Mouse (Mus musculus) small intestine, adult 2 months (tissue): ENCODE measurements around the gene Cd248. TPM values are rescaled to one million over a fixed set of nuclear protein-coding genes. Genes with fewer than 3 reads are reported as not detected.
"Not testable (repeated sequence)": the region's sequence is repeated elsewhere in the genome, so short reads cannot be mapped to it uniquely, and the experiment has no call there.

ENCODE experiments used
- H3K27ac ChIP-seq: fragments of 200-500 bp; 2 replicates; pipeline ENCODE4 v1.5.1; 2012; ENCODE audit warnings: low read depth, low read length, control low read depth, inconsistent platforms; ENCODE audit not compliant: insufficient read depth
- H3K27me3 ChIP-seq: fragments of 200-500 bp; 2 replicates; pipeline ENCODE4 v1.6.1; 2012; ENCODE audit warnings: mild to moderate bottlenecking, moderate library complexity, low read length, inconsistent platforms; ENCODE audit not compliant: control insufficient read depth, insufficient read depth
- H3K36me3 ChIP-seq: fragments of 200-500 bp; 2 replicates; pipeline ENCODE4 v1.6.1; 2012; ENCODE audit warnings: mild to moderate bottlenecking, low read length, control low read depth, inconsistent platforms; ENCODE audit not compliant: control insufficient read depth, insufficient read depth
- H3K4me1 ChIP-seq: fragments of 200-500 bp; 2 replicates; pipeline ENCODE4 v1.6.1; 2012; ENCODE audit warnings: low read length, inconsistent platforms, mixed read lengths; ENCODE audit not compliant: control insufficient read depth, insufficient read depth, insufficient read length
- H3K4me3 ChIP-seq: fragments of 200-500 bp; 2 replicates; pipeline ENCODE4 v1.5.1; 2012; ENCODE audit warnings: low read depth, mild to moderate bottlenecking, control low read depth, inconsistent platforms, low read length, moderate library complexity
- CTCF ChIP-seq: fragments of 200-500 bp; IDR thresholded peaks from 2 replicates; pipeline ENCODE4 v1.5.1; 2012; ENCODE audit warnings: low read depth, mild to moderate bottlenecking, control low read depth, inconsistent platforms, low read length, moderate library complexity, mixed read lengths; ENCODE audit not compliant: insufficient replicate concordance, insufficient read length; ENCODE audit errors: extremely low read depth
- POLR2A ChIP-seq: fragments of 200-500 bp; IDR thresholded peaks from 2 replicates; pipeline ENCODE4 v1.6.1; 2012; ENCODE audit warnings: low read depth, mild to moderate bottlenecking, control low read depth, inconsistent platforms, low read length, moderate library complexity
- WGBS: fragments of 180-500 bp; shearing (Covaris S2); methylation state at CpG from one replicate; pipeline ENCODE4 v1.1.7; 2018; 5-methylcytosine and 5-hydroxymethylcytosine counted together
- polyA plus RNA-seq: library from polyadenylated mRNA; depleted of rRNA; stranded (reverse); fragments of >200 nt; gene quantifications from 2 replicates; pipeline ENCODE4 v1.2.3, GENCODE M21; 2012

Gene Cd248
- polyA plus RNA-seq, 1 experiment = 3.4 TPM

DNA sequence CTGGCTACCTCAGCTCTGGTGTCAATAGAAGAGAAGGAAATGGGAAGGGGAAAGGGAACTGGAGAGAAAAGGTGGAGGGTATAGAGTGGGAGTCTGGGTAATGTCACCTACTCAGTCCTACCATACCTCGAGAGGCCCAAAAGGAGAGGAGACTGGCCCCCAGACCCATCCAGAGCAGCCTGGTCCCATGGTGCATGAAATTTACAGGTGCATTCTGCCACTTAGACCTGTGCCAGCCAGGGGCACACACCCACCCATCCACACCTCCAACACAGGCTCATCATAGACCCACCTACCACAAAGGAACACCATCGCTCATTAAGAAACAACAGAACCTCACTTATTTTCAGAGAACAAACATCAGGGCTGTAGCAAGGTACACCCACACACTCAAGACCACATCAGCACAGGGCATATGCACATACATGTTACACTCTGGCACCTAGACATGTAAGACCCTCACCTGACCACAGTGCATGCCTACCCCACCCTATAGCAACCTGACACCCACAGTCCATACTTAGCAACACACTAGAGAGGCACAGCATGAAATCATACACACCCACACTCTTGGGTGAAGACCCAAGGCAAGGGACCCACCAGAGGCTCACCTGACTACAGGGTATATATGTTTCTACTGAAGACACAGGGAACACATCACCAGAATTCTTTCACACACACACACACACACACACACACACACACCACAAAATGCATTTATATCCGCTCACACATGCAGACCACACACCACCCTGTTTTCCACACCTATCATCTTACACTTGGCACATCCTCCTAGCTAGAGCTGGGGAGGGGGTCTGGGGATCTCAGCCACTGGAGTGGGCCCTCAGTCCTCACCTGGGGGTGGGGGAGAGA, 16.3 kb downstream of the Cd248 start:
- Histone ChIP-seq H3K27ac (no peak overlapping the region), H3K4me3 (peak overlapping the region; percentile 68; the same call in 1 of the 2 replicates), H3K36me3 (no peaks in the 10 kb centered on the region), H3K4me1 (peaks cover 20% of the 10 kb centered on the region), H3K27me3 (peaks cover 34% of the 10 kb centered on the region)
- WGBS = 62% methylated on average over 3 of the region's 3 CpGs
- no peak for TF ChIP-seq CTCF
- TF ChIP-seq POLR2A = no peak

DNA sequence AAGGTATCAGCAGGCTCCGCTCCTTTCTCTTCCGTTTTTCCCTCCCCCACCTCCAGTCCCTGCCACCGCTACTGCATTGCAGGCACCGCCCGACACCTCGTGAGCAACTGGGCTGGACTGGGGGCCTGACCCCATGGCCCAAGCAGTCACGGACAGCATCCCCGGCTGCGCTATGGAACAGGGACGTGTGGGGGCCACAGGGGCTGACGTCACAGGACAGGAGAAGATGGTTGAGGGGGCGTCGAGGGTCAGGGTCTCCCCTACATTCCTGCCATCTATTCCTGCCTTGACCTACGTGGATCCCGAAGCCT, 16.9 kb downstream of the Cd248 start:
- WGBS = 6% methylated on average over 15 of the region's 15 CpGs
- Histone ChIP-seq H3K4me3 (peak overlapping the region; percentile 68), H3K27ac (no peak overlapping the region), H3K4me1 (peaks cover 22% of the 10 kb centered on the region), H3K36me3 (0 out of 2 replicates have a peak, but pooled peaks cover 1% of the 10 kb centered on the region), H3K27me3 (peaks cover 34% of the 10 kb centered on the region)
- TF ChIP-seq POLR2A (no peak), CTCF (no peak)

DNA sequence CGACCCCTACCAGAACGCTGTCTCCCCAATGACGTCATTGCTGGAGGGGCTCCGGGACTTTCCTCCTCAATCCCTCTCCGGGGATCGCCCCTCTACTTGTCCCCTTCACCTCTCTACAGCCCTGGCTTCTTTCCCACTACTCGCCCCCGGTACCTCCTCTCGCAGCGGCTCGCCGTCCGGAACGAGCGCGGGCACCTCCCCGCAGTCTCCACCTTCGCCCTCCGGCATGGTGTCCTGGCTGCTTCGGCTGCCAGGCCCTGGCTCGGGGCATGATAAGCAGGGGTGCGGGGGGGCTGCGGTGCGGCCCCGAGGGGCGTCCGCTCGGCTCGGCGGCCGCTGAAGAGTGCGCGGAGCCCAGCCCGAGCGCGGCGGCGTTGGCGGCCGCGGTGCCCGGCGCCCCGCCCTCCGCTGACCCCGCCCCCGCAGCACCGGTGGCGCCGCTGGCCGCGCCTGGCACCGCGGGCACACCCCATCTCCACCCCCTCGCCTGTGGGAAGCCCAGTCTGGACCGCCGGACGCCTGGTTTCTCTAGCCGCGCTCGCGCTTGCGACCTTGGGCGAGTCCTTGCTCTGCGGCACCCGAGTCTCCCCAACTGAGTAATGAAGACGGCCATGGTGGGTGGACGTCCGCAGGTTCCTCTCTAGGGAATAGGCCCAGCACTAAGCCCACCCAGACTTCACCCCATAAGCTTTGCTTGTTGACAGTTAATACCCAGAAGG, 17.4 kb downstream of the Cd248 start, which contains the start of gene Tmem151a:
Gene Tmem151a (minus strand): TSS at position 387 of the 719 bp plus-strand sequence.
- H3K4me1 ChIP-seq = peaks cover 22% of the 10 kb centered on the region
- TF ChIP-seq CTCF (no peak), POLR2A (no peak)
- H3K4me3 ChIP-seq = peak within 1 kb of the TSS; percentile 68
- H3K36me3 ChIP-seq = peaks cover 3% of the 10 kb centered on the region; the same call in 1 of the 2 replicates
- H3K27me3 ChIP-seq = peaks cover 34% of the 10 kb centered on the region
- H3K27ac ChIP-seq = no peak within 1 kb of the TSS
- under 1% methylated on average over 68 of the region's 69 CpGs for WGBS

DNA sequence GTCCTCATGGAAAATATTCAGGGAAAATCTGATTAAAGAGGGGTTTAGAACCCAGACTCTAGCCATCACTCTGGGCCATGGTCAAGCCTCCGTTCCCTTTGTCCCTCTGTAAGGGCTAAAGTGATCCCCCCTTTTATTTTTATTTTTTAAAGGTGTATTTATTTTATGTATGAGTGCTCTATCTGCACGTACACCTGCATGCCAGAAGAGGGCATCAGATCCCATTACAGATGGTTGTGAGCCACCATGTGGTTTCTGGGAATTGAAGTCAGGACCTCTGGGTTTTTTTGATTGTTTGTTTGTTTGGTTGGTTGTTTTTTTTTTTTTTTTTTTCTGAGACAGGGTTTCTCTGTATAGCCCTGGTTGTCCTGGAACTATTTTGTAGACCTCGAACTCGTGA, 18.7 kb downstream of the Cd248 start:
- H3K4me3 ChIP-seq, H3K27ac ChIP-seq: not testable (repeated sequence)
- peaks cover 11% of the 10 kb centered on the region; the same call in 1 of the 2 replicates for H3K36me3 ChIP-seq
- H3K27me3 ChIP-seq = peaks cover 22% of the 10 kb centered on the region
- H3K4me1 ChIP-seq = peaks cover 22% of the 10 kb centered on the region
- WGBS = 61% methylated on average over 4 of the region's 4 CpGs

DNA sequence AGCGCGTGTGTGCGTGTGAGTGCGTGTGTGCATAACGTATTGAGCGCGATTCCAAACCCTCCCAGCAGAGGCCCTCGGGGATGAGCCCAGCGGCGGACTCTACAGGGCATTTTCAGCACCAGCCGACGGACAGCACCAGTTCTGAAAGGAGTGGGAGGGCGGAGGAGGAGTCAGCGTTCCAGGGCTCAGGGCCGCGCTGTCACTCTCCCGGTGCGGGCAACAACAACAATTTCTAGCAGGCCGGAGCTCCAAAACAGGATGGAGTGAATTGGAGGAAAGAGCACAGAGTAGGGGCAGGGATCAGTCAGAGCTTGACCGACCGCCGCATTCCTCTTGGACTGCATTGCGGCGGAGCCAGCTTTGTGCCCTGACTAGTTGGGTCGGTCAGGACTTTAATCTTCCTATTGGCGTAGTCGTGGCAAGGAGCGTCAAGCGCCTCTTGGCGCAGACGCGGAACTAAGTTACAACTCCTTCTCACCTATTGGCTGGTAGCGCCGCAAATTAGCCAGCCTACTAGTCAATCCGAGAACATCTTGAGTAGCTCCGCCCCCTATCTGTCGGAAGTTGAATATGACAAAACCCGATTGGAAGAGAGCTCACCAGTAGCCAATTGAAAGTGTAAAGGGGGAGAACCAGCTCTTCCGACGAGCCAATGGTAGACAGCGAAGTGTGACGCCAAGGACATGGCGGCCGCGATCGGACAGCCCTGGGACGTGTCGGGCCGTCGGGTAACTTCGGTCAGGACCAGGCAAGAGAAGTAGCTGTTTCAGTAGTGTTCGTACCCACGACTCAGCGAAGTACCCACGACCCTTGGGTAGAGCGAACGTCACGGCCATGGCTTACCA, 20.2 kb downstream of the Cd248 start, which contains the start of gene Yif1a:
Gene Yif1a (plus strand): TSS at position 655 of the 845 bp plus-strand sequence.
- H3K4me1 ChIP-seq = peaks cover 22% of the 10 kb centered on the region
- under 1% methylated on average over 58 of the region's 58 CpGs for WGBS
- TF ChIP-seq CTCF (peak; percentile 34; the same call in 1 of the 2 replicates), POLR2A (peak; percentile 66)
- peak within 1 kb of the TSS; percentile 79 for H3K4me3 ChIP-seq
- peak within 1 kb of the TSS; percentile 84 for H3K27ac ChIP-seq
- peaks cover 12% of the 10 kb centered on the region for H3K27me3 ChIP-seq
- peaks cover 19% of the 10 kb centered on the region for H3K36me3 ChIP-seq

DNA sequence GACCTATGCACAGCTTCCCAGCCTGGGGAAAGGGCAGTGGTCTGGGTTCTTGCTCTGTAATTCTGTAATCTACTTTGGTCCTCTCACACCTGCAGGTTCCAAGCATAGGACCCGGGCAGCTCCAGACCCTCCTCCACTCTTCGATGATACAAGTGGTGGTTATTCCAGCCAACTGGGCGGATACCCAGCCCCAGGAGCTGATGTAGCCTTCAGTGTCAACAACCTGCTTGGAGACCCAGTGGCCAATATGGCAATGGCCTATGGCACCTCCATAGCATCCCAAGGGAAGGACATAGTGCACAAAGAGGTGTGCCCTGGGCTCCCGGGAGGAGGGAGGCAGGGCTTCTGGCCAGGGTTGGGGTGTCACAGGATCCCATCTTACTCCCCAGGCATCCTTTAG, 21.4 kb downstream of the Cd248 start:
- no peak for TF ChIP-seq CTCF
- no peak for TF ChIP-seq POLR2A
- 91% methylated on average over 4 of the region's 4 CpGs for WGBS
- H3K4me3 ChIP-seq = peak overlapping the region; percentile 79
- peaks cover 19% of the 10 kb centered on the region for H3K36me3 ChIP-seq
- H3K27ac ChIP-seq = no peak overlapping the region
- peaks cover 9% of the 10 kb centered on the region for H3K27me3 ChIP-seq
- peaks cover 22% of the 10 kb centered on the region for H3K4me1 ChIP-seq
